Mouse (Mus musculus): ENCODE results near the gene Rundc3b.
A peak's percentile ranks its signal among the peaks of the same experiment; 100 is the strongest.

The Rundc3b gene

GRCm38 (mm10) chr5:8622596-8623231 is at the start of gene Rundc3b:
Gene Rundc3b, minus strand, starts transcription at chr5:8622952.
- peak; percentile 65 for DNase-seq (ENCODE audit: low spot score)

GRCm38 (mm10) chr5:8669606-8670005 is 46.9 kb upstream of the Rundc3b start:
- DNase-seq (ENCODE audit: low spot score), result no peak

GRCm38 (mm10) chr5:8667758-8668474 is 45.2 kb upstream of the Rundc3b start:
- no peak for DNase-seq (ENCODE audit: low spot score)

- DNase-seq (ENCODE audit: low spot score), result no peak
Observed at GRCm38 (mm10) chr5:8664678-8665077, 41.9 kb upstream of the Rundc3b start.

- DNase-seq (ENCODE audit: low spot score), result no peak
Observed at GRCm38 (mm10) chr5:8660738-8661151, 38.0 kb upstream of the Rundc3b start.

GRCm38 (mm10) chr5:8659911-8660737 is 37.4 kb upstream of the Rundc3b start, which contains the start of gene Abcb1a:
Gene Abcb1a, plus strand, starts transcription at chr5:8660077.
- peak; percentile 3 for DNase-seq (ENCODE audit: low spot score)

- DNase-seq (ENCODE audit: low spot score), result no peak
Observed at GRCm38 (mm10) chr5:8652085-8652484, 29.3 kb upstream of the Rundc3b start.

- no peak for DNase-seq (ENCODE audit: low spot score)
Observed at GRCm38 (mm10) chr5:8648774-8649173, 26.0 kb upstream of the Rundc3b start.

GRCm38 (mm10) chr5:8648300-8648699 is 25.5 kb upstream of the Rundc3b start:
- no peak for DNase-seq (ENCODE audit: low spot score)

GRCm38 (mm10) chr5:8634489-8634975 is 11.8 kb upstream of the Rundc3b start:
- no peak for DNase-seq (ENCODE audit: low spot score)

GRCm38 (mm10) chr5:8632901-8633300 is 10.1 kb upstream of the Rundc3b start:
- DNase-seq (ENCODE audit: low spot score), result no peak

- DNase-seq (ENCODE audit: low spot score), result peak; percentile 27
Observed at GRCm38 (mm10) chr5:8622071-8622595, 619 bp downstream of the Rundc3b start.

GRCm38 (mm10) chr5:8571118-8571517 is 51.6 kb downstream of the Rundc3b start:
- no peak for DNase-seq (ENCODE audit: low spot score)

- no peak for DNase-seq (ENCODE audit: low spot score)
Observed at GRCm38 (mm10) chr5:8566867-8567266, 55.9 kb downstream of the Rundc3b start.

- DNase-seq (ENCODE audit: low spot score), result no peak
Observed at GRCm38 (mm10) chr5:8544512-8544911, 78.2 kb downstream of the Rundc3b start.

- no peak for DNase-seq (ENCODE audit: low spot score)
Observed at GRCm38 (mm10) chr5:8542631-8543207, 80.0 kb downstream of the Rundc3b start.

GRCm38 (mm10) chr5:8541120-8542117 is 81.3 kb downstream of the Rundc3b start:
- DNase-seq (ENCODE audit: low spot score), result no peak

GRCm38 (mm10) chr5:8519006-8519405 is 103.7 kb downstream of the Rundc3b start:
- no peak for DNase-seq (ENCODE audit: low spot score)

- DNase-seq (ENCODE audit: low spot score), result no peak
Observed at GRCm38 (mm10) chr5:8491778-8492177, 131.0 kb downstream of the Rundc3b start.

- no peak for DNase-seq (ENCODE audit: low spot score)
Observed at GRCm38 (mm10) chr5:8489471-8490110, 133.2 kb downstream of the Rundc3b start.
